Mouse (Mus musculus) E14TG2a.4 (cell line): ENCODE results near the gene Necab3.

Experiments
- H3K27me3 ChIP-seq: 2 replicates; pipeline ENCODE4 v1.6.1; 2014; ENCODE audit warnings: low read length, control low read depth; ENCODE audit not compliant: insufficient read depth
- H3K36me3 ChIP-seq: 2 replicates; pipeline ENCODE4 v1.6.1; 2014; ENCODE audit warnings: low read length, control low read depth; ENCODE audit not compliant: insufficient read depth
- H3K4me1 ChIP-seq: replicated peaks from 2 replicates; pipeline ENCODE4 v1.6.1; 2014; ENCODE audit warnings: low read depth, low read length, control low read depth
- H3K4me3 ChIP-seq: replicated peaks from 2 replicates; pipeline ENCODE4 v1.5.1; 2014; ENCODE audit warnings: mild to moderate bottlenecking, low read length
- H3K9me3 ChIP-seq: 2 replicates; pipeline ENCODE4 v1.6.1; 2014; ENCODE audit warnings: low read length, control low read depth
- CTCF ChIP-seq: conservative IDR thresholded peaks from 2 replicates; pipeline ENCODE4 v1.5.1; 2014; ENCODE audit warnings: low read length
- NANOG ChIP-seq: IDR thresholded peaks from 2 replicates; pipeline ENCODE4 v1.6.1; 2014; ENCODE audit warnings: borderline replicate concordance, low read length, mixed read lengths
- POU5F1 ChIP-seq: IDR thresholded peaks from 2 replicates; pipeline ENCODE4 v1.6.1; 2014; ENCODE audit warnings: low read length, borderline replicate concordance

Gene Necab3

DNA sequence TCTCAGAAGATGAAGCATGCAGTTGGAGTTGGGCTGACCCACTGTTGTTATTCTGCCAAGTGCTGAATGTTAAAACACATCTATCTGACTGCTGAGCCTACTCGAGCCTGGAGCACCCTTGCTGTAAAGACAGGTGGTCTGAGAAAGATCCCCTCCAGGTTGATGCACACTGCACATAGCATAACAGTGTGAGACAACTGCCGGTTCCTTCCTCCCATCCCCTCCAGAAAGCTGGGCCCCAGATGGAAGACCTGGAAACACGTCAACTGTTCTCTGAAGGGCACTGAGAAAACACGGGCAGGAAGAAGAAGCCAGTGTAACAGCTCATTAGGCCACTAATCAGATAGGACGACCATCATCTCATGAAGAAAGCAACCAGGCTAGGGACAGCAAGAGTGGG, 60.1 kb downstream of the Necab3 start:
- TF ChIP-seq CTCF, result no peak
- no peak for TF ChIP-seq POU5F1
- TF ChIP-seq NANOG, result no peak
- Histone ChIP-seq H3K9me3 (no peaks in the 10 kb centered on the region), H3K4me1 (peaks cover 86% of the 10 kb centered on the region), H3K4me3 (no peak overlapping the region), H3K36me3 (peaks cover 73% of the 10 kb centered on the region), H3K27me3 (no peaks in the 10 kb centered on the region)

DNA sequence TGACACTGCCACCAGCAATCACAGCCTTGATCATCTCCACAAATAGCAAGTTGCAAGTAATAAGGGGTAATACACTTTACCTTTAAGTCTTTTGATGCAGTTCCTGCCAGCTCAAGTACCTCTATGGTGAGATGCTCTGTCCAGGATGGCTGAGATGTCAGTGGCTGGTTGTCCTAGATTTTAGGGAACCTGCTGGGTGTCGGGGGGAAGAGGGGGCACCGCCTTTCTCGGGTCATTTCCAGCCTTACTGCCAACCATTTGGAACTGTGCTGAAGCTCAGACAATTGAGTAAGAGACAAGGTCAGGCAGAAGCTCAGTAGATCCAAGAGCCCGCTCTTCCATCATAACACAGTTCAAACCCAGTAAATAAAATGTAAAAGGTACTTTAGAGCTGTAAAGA, 63.7 kb downstream of the Necab3 start:
- Histone ChIP-seq H3K9me3 (no peaks in the 10 kb centered on the region), H3K4me3 (no peak overlapping the region), H3K36me3 (peaks cover 43% of the 10 kb centered on the region), H3K4me1 (peaks cover 71% of the 10 kb centered on the region), H3K27me3 (no peaks in the 10 kb centered on the region)
- TF ChIP-seq CTCF (no peak), NANOG (no peak), POU5F1 (no peak)
